Mouse (Mus musculus) spleen, adult 12 weeks (tissue): ENCODE measurements around the gene Lmx1a.

ENCODE experiments used
- DNase-seq: peaks from one replicate; pipeline ENCODE4 v3.0.0; 2022; ENCODE audit warnings: low spot score

The Lmx1a gene

GRCm38 (mm10) chr1:167788684-167789413 is 99.8 kb downstream of the Lmx1a start:
- no peak for DNase-seq

DNA sequence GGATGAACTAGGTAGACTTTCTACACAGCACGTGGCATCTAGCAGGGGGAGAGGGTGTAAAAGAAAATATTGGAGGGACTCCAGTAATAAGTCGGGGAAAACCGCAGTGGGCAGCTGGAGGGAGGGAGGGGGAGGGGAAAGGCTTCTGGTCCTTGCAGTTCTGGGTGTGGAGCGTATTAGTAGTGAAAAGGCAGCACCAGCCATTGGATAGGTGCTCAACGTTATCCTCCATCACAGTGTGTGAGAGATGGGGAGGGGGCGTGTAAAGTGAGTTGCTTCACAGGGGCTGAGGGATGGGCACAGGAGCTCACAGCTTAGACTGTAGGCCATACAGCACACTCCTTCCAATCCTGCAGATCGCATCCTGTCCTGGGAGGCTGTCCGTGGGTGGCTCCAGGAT is 100.4 kb downstream of the Lmx1a start:
- no peak for DNase-seq

DNA sequence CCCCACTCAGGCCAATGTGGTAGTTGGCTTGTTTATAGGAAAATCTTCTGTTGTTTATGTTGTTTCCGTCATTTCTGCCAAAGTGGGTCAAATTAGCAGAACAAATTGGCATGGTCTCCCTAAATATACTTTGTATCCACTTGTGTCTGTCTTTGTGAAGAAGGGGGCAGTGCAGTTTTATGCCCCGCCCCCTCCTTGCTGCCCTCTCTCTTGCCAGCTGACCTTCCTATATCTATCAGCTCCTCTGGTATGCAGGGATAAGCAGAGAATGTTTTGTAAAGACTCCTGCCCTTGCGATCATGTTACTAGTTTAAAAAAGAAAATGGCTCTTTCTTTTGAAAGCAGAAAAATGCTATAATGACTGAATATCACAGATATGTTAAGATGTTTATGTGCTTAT is 101.7 kb downstream of the Lmx1a start:
- no peak for DNase-seq

- DNase-seq = no peak
Observed at GRCm38 (mm10) chr1:167791221-167791620, 102.2 kb downstream of the Lmx1a start.

- DNase-seq = no peak
Observed at GRCm38 (mm10) chr1:167801923-167802322, 112.9 kb downstream of the Lmx1a start.

- no peak for DNase-seq
Observed at GRCm38 (mm10) chr1:167802510-167803271, 113.7 kb downstream of the Lmx1a start.

GRCm38 (mm10) chr1:167803351-167803981 is 114.4 kb downstream of the Lmx1a start:
- no peak for DNase-seq

- DNase-seq = no peak
Observed at GRCm38 (mm10) chr1:167804836-167805235, 115.8 kb downstream of the Lmx1a start.

GRCm38 (mm10) chr1:167811141-167811540 is 122.1 kb downstream of the Lmx1a start:
- no peak for DNase-seq

DNA sequence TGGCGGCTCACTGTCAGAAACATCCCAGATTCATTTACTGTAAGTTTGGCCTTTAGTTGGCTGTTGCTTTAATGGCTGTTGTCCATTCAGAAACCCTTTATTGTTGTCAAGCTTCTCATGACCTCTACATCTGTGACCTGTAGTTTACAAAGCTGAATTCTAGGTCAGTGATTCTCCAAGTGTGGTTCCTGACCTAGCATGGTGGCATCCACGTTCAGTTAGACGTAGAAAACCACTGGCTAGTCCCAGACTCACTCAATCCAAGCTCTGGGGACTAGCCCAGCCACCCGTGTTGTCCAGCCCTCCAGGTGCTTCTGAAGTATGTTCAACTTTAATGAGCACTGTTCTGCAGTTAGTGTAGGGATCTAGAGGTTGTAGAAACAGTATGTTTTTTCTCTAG is 126.1 kb downstream of the Lmx1a start:
- no peak for DNase-seq

DNA sequence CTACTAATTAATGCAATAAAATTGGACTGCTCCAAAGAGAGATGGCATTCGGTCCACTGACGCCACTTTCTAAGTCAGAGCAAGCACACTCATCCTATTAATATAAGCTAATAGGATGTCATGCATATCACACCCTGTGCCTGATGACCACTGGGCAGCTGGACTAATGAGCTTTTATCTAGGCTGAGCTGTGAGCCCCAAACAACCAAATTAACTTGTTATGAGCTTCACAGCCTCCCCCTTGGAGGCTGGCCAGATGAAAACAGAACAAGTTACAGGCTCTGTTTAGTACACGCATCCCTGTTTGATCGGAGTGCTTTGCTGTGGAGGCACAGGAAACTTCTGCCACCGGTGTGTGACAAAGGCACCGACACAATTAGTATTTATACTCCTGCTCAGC is 128.0 kb downstream of the Lmx1a start:
- no peak for DNase-seq

- DNase-seq = no peak
Observed at GRCm38 (mm10) chr1:167817616-167818015, 128.6 kb downstream of the Lmx1a start.

DNA sequence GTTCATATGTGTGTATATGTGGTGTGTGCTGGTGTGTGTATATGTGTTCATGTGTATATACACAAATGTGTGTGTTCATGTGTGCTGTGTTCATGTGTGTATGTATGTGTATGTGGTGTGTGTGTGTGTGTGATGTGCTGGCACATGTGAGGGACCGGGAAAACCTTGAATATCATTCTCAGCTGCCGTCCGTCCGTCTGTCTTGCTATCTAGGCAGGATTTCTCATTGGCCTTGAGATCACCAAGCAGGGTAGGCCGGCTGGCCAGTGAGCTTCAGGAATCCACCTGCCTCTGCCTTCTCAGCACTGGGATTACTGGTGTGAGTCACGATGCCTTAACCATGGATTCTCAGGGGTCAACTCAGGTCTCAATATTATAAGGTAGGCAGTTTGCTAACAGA is 131.0 kb downstream of the Lmx1a start:
- no peak for DNase-seq

DNA sequence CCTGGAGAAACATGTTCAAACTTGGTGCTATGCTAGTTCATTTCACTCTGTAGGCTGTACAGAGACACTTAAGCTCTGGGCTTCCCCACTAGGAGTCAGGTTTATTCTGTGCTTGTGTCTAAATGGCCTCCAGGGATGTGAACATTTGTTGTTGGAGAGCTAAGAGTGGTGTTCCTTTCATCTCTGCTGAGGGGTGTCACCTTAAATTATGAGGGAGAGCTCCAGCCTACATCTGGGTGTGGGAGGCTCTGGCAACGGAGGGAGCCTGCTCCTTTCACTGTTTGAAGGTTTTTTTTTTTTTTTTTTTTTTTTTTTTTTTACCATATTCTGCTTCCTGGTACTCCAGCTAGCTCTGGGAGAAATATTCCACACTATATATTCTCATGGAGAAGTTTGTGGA is 132.1 kb downstream of the Lmx1a start:
- DNase-seq = no peak

GRCm38 (mm10) chr1:167830291-167830690 is 141.3 kb downstream of the Lmx1a start:
- no peak for DNase-seq

DNA sequence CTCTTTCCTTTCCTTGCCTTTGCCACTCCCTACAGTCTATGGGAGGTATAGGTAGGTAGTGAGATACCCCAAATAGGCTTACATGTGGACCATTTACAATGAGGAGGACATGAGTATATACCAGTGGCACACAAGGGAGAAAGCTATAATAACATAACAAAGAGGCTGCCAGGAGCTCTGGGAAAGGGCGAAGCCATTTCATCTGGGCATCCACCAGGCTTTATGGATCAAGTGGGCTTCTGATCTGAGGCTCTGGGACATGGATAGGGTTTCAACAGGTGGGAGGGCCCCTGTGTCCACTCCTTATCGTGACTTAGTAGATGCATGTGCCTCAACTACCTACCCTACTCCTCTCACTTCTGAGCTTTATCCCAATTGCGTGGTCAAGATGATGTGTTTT is 142.6 kb downstream of the Lmx1a start:
- DNase-seq = no peak

GRCm38 (mm10) chr1:167854801-167855200 is 165.8 kb downstream of the Lmx1a start:
- DNase-seq = no peak

DNA sequence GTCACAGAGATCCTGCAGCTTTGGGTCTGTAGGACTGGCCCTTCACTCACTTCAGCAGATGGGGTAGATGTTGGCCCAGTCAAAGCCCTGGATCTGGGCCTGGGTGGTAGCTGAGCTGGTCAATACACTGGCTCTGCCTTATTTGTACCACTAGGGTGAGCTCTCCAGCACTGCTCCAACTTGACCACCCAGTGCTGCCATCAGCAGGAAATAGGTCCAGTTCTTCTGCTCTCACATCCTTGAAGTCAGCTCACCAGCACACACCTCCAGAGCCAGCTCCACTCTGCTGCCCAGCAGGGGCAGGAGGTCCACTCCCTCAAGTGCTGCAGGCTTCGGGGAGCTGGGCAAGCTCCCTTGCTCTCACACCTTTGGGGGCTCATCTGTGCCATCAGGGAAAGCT is 183.0 kb downstream of the Lmx1a start:
- DNase-seq = no peak

DNA sequence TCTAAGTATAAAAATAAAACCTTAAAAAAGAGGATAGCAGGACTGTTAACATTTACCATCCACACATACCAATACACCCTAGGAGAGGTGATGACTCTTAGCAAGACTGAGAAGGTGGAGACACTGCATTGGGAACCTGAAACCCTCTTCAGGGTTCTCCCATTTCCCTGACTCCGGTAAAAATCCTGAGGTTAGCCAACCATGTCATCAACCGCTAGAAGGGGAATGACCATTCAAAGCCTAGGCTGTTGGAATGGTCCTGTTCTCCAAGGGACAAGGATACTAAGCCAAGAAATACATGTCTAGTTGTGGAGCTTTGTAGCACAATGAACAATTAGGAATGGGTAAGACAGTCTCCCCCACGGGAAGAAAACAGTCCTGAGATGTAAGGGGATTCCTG is 185.1 kb downstream of the Lmx1a start:
- DNase-seq = no peak

DNA sequence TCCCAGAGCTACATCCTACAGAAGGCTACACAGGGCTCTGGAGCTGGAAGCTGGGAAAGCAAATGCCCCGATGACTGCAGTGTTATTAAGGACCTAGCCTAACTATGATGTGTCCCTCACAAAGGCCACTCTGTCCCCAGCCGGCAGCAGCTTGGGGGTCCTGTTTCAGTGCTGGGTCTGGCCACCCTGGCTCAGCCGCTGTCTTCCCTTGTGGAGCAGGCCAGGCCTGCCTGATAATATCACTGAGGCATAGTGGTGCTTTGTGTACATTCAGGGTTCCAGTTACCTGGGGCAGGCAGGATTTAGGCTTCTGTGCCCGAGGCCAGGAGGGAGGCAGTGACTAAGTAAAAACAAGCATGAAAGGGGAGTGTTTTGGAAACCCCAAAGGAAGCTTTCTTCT is 188.9 kb downstream of the Lmx1a start:
- no peak for DNase-seq

DNA sequence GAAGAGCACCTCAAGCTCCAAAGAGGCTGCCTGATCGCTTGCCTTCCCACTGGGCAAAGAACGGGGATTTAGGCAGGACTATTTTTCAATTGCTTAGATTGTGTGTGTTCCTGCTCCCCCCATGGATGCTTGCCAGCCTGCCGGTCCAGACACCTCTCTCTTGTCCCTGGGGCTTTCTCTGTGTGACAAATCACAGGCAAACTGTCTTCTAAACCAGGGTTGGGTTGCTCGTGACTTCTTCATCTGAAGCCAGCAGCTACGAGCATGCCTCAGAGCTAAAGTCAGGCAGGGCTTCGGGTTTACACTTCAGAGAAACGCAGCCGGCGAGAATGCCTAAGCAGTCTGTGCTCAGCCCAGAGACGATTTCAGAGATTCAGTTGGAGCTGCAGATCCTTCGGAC is 189.3 kb downstream of the Lmx1a start:
- DNase-seq = no peak

- DNase-seq = no peak
Observed at GRCm38 (mm10) chr1:167885776-167886175, 196.7 kb downstream of the Lmx1a start.

DNA sequence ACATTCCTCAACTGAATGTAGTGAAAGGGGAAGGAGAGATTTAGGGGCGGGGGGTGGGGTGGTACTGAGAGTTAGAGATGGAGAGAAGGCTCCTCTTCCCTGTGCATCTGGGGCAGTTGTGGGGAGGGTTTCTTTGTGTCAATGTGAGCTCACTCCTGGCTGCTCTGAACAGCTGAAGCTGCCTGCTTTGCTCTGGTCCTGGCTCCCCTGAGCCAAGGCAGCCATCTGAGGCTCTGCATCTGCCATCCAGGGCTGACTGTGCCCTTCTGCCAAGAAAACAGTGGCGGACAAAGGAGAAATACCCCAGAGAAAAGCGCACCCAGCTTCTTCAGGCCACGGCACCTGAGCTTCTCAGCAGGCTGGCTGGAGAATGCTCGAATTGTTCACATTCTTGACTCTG is 199.1 kb downstream of the Lmx1a start:
- no peak for DNase-seq
